Mouse (Mus musculus): Measurements from ENCODE around the gene Rbm18. TPM values are rescaled to one million over a fixed set of nuclear protein-coding genes. Genes with fewer than 3 reads are reported as not detected.

Rbm18 gene
- total RNA-seq, 2 experiments from 2014 or later: 53.4 to 54.6 TPM

- intact Hi-C loops (cut with DNase I): no loop called here
Observed at GRCm38 (mm10) chr2:36108615-36109014, 28.0 kb downstream of the Rbm18 start.

DNA sequence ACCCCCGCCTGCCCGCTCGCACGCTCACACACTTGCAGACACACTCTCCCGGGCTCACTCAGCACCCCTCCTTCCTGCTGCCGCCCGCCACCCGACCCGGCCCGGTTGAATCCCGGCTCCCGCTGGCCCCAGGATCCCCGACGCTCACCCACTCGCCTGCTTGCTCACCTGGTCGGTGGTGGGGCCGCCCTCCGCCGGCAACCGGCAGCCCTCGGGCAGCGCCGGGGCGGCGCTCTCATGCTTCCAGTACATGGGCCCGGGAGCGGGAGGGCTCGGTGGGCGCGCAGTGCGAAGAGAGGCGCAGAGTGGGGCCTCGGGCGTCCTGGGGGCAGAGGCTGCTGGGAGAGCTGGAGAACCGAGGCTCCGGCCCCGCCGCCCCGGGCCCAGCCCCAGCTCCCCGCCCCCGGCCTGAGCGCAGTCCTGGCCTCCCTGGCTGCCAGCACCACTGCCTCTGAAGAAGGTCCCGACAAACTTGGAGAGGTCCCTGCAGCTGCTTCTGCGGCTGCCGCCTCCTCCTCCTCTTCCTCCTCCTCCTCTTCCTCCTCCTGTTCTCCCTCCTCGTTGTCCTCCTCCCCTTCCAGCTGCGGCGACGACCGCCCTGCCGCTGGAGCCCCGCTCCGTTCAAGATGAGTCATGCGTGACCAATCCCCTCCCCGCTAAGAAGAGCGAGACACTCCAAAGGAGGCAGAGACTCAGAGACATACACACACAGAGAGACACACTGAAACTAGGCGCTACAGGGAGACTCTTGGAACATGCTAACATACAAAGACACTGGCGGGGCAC lies 31.4 kb downstream of the Rbm18 start, which contains the start of gene Lhx6:
Gene Lhx6, minus strand, starts transcription at position 453 of the 786 bp plus-strand sequence.
- no peak for DNase-seq (ENCODE audit: low spot score in 2 of 2)
- intact Hi-C loops (cut with DNase I): loop anchor here (5.0 kb wide), 1 partner anchor 98 kb away; no protein-coding TSS in a partner anchor

More at GRCm38 (mm10) chr2:36108615-36109014, 28.0 kb downstream of the Rbm18 start:
- DNase-seq (ENCODE audit: low spot score in 2 of 2): no peak

DNA sequence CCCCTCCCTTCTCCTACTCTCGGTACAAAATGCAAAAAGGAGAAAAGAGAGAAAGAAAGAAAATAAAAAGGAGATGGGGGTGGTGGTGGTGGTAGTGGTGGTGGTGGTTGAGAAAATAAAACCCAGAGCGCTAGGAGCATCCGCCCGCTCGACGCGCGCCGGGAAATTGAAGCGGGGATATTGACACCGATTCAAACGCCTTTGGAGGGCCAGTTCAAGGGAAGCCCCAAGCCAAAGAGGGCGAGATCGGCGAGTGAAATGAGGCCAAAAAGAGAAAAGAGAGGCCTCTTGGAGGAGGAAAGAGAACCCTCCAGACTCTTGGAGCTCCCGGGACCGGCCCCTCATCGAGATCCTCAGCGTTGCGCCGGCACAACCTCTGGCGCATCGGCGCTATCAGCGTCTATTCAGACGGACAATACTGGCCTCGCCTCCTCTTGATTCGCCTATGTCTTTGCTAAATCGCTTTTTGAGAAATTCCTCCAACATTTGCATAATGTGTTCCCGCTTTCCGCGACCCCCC lies 32.1 kb downstream of the Rbm18 start:
- no peak for DNase-seq (ENCODE audit: low spot score in 2 of 2)
- intact Hi-C loops (cut with DNase I): loop anchor here (5.0 kb wide), 1 partner anchor 97 kb away; no protein-coding TSS in a partner anchor

DNA sequence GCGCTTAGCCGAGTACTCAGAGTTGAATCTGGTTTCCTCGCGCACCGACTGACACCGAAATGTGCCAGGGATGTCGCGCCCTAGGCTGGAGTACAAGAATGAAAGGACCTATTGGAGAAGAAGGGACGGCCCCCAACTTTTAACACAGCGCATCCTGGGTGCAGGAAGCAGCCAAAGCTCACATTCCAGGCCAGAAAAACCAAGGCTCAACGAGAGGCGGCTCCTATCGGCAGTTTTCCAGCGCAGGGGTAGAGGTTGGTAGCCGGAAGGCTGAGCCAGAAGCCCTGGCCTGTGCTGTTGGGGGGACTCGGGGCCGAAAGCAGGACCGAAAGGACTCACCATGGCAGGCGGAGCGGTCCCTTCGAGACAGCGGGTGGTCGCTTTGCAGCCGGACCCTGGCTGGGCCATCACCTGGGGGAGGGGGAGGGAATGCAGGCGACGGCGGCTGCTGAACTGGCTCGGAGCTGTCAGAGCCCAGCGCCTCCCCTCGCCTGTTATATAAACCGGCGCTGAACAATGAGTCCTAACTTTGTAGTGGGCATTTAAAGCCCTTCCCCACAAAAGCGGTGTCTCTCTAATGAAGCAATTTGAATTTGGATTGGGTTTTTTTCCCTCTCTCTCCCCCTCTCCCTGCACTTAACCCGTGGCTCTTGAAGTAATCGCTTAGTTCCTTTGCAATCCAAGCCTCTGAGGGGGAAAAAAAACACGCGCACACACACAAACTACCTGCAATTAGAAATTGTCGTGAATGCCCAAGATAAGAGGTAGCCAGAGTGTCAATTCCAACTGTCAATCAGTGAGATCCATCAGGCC lies 32.8 kb downstream of the Rbm18 start:
- DNase-seq (ENCODE audit: low spot score in 2 of 2): no peak
- intact Hi-C loops (cut with DNase I): loop anchor here (5.0 kb wide), 1 partner anchor 96 kb away; no protein-coding TSS in a partner anchor

- no peak for DNase-seq (ENCODE audit: low spot score in 2 of 2)
- intact Hi-C loops (cut with DNase I): loop anchor here (5.0 kb wide), 1 partner anchor 96 kb away; no protein-coding TSS in a partner anchor
Observed at GRCm38 (mm10) chr2:36103069-36103554, 33.5 kb downstream of the Rbm18 start.

GRCm38 (mm10) chr2:36102559-36102946 lies 34.0 kb downstream of the Rbm18 start:
- no peak for DNase-seq (ENCODE audit: low spot score in 2 of 2)
- intact Hi-C loops (cut with DNase I): loop anchor here (5.0 kb wide), 1 partner anchor 95 kb away; no protein-coding TSS in a partner anchor

DNA sequence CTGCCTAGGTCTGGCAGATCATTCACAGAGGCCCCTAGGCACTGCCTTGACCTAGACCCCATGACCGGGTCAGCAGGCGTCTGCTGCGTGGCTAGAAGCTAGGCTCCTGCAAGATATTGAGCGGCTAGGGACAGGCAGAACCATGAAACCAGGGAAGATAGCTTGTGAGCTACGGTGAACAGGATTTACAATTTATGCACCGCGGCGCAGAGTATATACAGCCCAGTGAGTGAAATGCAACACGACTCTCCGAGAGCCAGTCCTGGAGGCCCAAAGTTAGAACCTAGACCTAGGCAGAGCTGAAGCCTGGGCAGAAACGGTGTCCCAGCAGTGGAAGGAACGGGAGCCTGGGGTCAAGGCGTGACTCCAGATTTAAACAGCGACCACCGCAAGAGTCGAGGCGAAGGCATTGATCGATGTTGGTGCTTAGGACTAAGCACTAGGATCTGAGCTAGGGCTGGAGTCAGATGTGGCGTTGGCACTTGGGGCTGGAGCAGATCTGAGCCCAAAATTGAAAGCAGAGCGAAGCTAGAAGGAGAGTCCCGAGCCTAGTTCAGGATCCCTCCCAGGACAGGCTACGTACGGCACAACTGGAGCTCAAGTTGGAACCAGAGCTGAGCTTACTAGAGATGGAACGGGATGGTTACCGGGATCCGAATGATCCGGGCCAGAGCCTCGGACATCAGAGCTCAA lies 34.6 kb downstream of the Rbm18 start:
- intact Hi-C loops (cut with DNase I): loop anchor here (5.0 kb wide), 1 partner anchor 95 kb away; no protein-coding TSS in a partner anchor
- no peak for DNase-seq (ENCODE audit: low spot score in 2 of 2)

DNA sequence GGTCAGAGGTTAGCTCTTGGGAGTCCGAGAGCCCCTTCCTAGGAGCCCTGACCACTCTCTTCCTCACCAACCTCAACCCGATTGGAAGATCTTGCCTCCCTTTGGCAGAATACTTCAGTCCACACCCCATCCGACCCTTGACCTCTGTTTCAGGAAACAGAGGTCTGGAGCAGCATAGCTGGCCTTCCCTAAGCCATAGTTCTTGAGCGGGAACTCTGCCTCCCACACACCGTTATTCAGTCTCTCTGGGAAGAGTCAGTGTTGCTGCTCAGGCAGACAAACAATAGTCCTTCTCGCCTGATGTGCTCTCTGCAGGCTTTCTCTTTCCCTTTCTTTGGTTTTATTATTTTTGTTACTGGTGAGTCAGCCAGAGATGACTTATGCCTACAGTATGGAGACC lies 36.8 kb downstream of the Rbm18 start:
- intact Hi-C loops (cut with DNase I): loop anchor here (5.0 kb wide), 1 partner anchor 92 kb away; no protein-coding TSS in a partner anchor
- DNase-seq (ENCODE audit: low spot score in 2 of 2): no peak

DNA sequence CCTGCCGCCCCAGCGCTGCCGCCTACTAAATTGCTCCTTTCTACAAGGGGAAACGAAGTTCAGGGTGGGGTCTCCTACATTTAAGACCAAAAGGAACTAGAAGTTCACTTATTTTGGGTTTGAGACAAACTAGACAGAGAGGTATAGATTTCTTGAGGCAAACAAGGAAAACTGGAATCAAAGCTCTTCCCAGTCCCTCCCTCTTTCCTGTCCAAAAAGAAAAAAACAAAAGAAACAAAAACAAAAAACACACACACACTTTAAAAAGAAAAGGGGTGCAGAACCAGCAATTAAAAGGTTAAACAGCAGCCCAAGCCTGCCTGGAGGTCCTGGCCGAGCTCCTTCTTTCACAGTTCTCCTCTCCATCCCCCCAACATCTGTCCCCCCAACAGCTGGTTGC lies 38.6 kb downstream of the Rbm18 start:
- no peak for DNase-seq (ENCODE audit: low spot score in 2 of 2)
- intact Hi-C loops (cut with DNase I): no loop called here

DNA sequence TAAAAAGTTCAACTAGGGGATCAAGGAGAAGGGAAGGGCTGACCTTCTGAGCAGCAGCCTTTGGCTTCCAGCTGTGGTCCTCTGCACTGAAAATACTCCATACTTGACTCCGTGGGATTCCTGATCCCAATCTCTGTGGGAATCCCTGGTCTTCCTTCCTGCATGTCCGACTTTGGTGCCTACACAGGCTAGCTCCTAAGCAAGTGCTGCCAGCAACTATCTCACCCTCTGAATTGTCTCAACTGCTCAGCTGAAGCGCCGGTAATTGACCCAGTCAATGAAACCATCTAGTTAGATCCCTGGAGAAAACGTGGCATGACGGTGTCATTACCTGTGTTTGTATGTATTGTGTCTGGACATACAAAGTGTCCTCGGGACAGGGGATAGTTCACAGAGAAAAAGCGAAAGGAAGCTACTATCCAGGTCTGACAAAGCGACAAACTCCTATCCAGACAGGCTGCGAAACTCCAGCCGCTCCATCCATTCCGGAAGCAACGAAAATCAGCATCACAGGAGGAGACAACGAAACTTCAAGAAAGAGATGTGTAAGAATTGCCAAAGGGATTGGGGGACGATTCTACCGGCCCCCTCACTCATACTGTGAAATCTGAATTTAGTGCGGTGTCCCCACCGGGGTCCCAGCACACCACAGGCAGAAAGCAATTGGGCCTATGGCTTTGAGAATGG lies 39.3 kb downstream of the Rbm18 start:
- intact Hi-C loops (cut with DNase I): no loop called here
- no peak for DNase-seq (ENCODE audit: low spot score in 2 of 2)

GRCm38 (mm10) chr2:36093914-36094475 lies 42.6 kb downstream of the Rbm18 start:
- DNase-seq (ENCODE audit: low spot score in 2 of 2): no peak
- intact Hi-C loops (cut with DNase I): no loop called here

- DNase-seq (ENCODE audit: low spot score in 2 of 2): no peak
- intact Hi-C loops (cut with DNase I): no loop called here
Observed at GRCm38 (mm10) chr2:36093301-36093700, 43.3 kb downstream of the Rbm18 start.

DNA sequence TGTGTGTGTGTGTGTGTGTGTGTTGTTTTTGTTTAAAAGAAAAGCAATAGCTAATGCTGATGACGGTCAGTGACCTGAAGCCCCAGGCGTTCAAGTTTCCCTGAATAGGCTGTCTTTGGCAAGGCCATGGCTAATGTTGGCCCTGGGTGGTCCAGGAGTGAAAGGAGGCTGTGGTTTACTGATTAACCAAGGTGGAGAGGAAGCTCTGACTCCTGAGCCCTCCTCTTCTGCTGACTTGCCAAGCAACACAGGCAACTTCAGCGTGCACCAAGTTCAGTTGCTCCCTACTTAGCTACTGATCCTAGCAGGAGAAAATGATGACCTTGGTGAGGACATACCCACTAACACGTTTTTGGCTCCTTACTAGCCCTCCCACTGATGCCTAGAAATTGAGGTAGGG lies 43.8 kb downstream of the Rbm18 start:
- intact Hi-C loops (cut with DNase I): no loop called here
- DNase-seq (ENCODE audit: low spot score in 2 of 2): no peak

DNA sequence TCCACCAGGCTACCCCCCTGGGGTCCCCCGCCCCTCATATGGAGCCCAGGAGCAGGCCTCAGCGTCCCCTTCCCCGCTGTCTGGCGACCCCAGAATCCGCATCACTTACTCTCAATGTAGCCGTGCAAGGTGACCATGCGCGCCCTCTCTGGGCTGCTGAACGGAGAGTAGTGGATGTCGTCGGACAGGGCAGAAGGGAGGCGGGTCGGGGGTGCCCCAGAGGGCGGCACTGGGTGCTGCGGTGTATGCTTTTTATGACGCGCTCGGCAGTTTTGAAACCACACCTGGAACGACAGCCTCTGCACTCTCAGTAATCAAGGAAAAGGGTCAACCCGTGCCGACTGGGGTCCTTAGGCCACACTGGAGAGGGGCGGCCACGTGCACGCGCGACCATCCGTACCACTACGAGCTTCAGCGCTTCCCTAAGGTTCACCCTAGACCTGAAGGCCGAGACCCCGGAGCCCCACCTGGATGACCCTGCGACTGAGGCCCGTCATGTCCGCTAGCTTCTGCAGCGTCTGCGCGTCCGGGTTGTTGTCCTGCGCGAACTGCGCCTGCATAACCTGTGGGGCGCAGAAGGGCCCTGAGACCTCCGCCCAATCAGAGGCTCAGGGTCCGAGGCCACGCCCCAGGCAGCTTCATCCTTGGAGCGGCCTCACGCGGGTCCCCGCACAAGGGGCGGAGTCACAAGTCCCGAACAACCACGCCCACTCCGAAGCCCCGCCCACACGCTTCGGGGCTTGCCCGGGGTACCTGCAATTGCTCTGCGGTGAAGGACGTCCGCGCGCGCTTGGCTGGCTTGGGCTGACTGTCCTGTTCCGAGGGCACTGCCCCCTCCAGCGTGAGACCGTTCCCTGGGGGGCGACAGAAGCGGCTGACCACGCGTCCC lies 45.5 kb downstream of the Rbm18 start:
- intact Hi-C loops (cut with DNase I): no loop called here

GRCm38 (mm10) chr2:36089190-36089589 lies 47.4 kb downstream of the Rbm18 start:
- no peak for DNase-seq (ENCODE audit: low spot score in 2 of 2)
- intact Hi-C loops (cut with DNase I): no loop called here

More for the DNA sequence above, 45.5 kb downstream of the Rbm18 start:
- no peak for DNase-seq (ENCODE audit: low spot score in 2 of 2)

DNA sequence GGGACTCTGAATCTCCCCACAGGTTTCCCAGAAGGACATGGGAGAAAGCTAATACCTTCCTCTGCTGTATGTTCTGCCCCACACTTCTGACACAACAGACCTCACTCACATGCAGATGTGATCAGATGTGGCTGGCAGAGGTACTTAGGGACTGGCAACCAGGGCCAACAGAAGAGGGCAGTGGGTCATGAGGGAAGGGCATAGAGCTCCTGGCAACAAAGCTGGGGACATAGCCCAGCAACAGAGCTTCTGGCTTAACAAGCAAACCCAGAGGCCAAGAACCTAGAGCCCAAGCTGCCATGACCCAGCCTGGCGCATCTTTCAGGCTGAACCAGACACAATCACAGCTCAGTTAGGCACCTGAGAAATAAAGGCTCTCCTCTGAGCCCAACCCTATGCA lies 51.5 kb downstream of the Rbm18 start:
- intact Hi-C loops (cut with DNase I): no loop called here
- DNase-seq (ENCODE audit: low spot score in 2 of 2): no peak

GRCm38 (mm10) chr2:36082802-36083580 lies 53.6 kb downstream of the Rbm18 start:
- no peak for DNase-seq (ENCODE audit: low spot score in 2 of 2)
- intact Hi-C loops (cut with DNase I): no loop called here

Data from left cerebral cortex, postnatal 25 days (tissue).